In the genomic region with DNA sequence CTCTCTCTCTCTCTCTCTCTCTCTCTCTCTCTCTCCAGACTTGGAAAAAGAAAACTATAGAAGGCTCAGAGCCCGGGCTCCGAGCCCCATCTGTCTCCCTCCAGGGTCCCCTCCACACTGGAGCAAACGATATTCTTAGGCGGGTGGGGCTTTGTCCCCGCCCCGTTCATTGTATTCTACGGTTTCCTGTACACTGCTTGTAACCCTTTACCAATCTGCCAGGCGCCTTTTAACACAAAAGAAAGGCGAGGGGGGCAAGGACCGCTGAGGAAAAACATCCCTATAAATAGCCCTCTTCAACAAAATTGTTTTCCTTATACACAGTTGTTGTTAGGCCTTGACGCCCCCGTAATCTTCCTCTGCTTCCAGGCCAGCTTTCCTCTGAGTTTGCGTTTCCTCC, we compare ENCODE assay signal across 13 mouse cellular contexts. TPM values are rescaled to one million over a fixed set of nuclear protein-coding genes. Genes with fewer than 3 reads are reported as not detected.
DNase-seq lines count a peak whose midpoint lies in the region; ATAC-seq and TF ChIP-seq lines count a peak whose summit lies in the region.
"Had no signal": no experiment of that assay in that cellular context is flagged by ENCODE, and none has a peak within 500 bp of the region (broad histone marks: within the 10 kb centered on the region; RNA-seq: fewer than 3 reads in every experiment).

No protein-coding gene starts in this region.

- no peak for TF ChIP-seq CTCF in heart, adult 2 months (IDR thresholded peaks at IDR 0.05)

- no peaks in the 10 kb centered on the region for H3K27me3 ChIP-seq in hindbrain, embryonic 12.5 days
- H3K27me3 ChIP-seq in hindbrain, embryonic 13.5 days: no peaks in the 10 kb centered on the region
- no peaks in the 10 kb centered on the region for H3K27me3 ChIP-seq in heart, adult 2 months (ENCODE audit: control insufficient read depth, insufficient read depth, low read length)
- no peaks in the 10 kb centered on the region for H3K27me3 ChIP-seq in lung, embryonic 15.5 days
- H3K27me3 ChIP-seq: hindbrain, embryonic 15.5 days; limb, embryonic 12.5 days had no signal

- TF ChIP-seq POLR2A in heart, adult 2 months (IDR thresholded peaks at IDR 0.05; ENCODE audit: insufficient read depth, low read depth, low read length): peak; percentile 82

- peak; percentile 64 to 71 for DNase-seq in heart, adult 2 months
- peak; percentile 34 for DNase-seq in kidney, adult 18-20 months
- no peak for DNase-seq in cerebellum, postnatal 25 days
- no peak for DNase-seq in left cerebral cortex, postnatal 14 days (ENCODE audit: low spot score in 2 of 2)
- no peak for DNase-seq in spleen, adult 18-20 months
- DNase-seq: thymus, postnatal 36 days had no signal

- no peak for ATAC-seq in hindbrain, embryonic 12.5 days (ENCODE audit: low FRiP score)
- no peak for ATAC-seq in hindbrain, embryonic 13.5 days (ENCODE audit: low FRiP score)
- ATAC-seq in lung, embryonic 15.5 days (ENCODE audit: borderline replicate concordance, extremely low read depth, low FRiP score, low TSS enrichment): no peak

- H3K27ac ChIP-seq in hindbrain, embryonic 12.5 days: 0 out of 2 replicates have a peak overlapping the region, but pooled peaks have one; percentile 12
- no peak overlapping the region for H3K27ac ChIP-seq in hindbrain, embryonic 13.5 days
- peak overlapping the region; percentile 92 for H3K27ac ChIP-seq in heart, adult 2 months
- peak overlapping the region; percentile 25; the same call in 1 of the 2 replicates for H3K27ac ChIP-seq in lung, embryonic 15.5 days

- intact Hi-C loops in heart, adult 2 months (cut with DNase I): loop anchor here (10.0 kb wide), 1 partner anchor 190 kb away; no protein-coding TSS in a partner anchor
- intact Hi-C loops in left cerebral cortex, postnatal 14 days (cut with DNase I): loop anchor here (10.0 kb wide), 1 partner anchor 90 kb away; no protein-coding TSS in a partner anchor

- no peak overlapping the region for H3K9ac ChIP-seq in hindbrain, embryonic 12.5 days
- no peak overlapping the region for H3K9ac ChIP-seq in hindbrain, embryonic 13.5 days
- peak overlapping the region; percentile 45; the same call in 1 of the 2 replicates for H3K9ac ChIP-seq in heart, adult 2 months (ENCODE audit: low read depth, low read length)
- no peak overlapping the region for H3K9ac ChIP-seq in lung, embryonic 15.5 days
- H3K9ac ChIP-seq: hindbrain, embryonic 15.5 days; limb, embryonic 12.5 days had no signal

- 0 out of 2 replicates have a peak, but pooled peaks cover 5% of the 10 kb centered on the region for H3K4me1 ChIP-seq in hindbrain, embryonic 12.5 days
- no peaks in the 10 kb centered on the region for H3K4me1 ChIP-seq in hindbrain, embryonic 13.5 days (replicated peaks)
- peaks cover 4% of the 10 kb centered on the region for H3K4me1 ChIP-seq in heart, adult 2 months (ENCODE audit: control insufficient read depth, insufficient read depth, low read length)
- H3K4me1 ChIP-seq in lung, embryonic 15.5 days: peaks cover 5% of the 10 kb centered on the region; the same call in 1 of the 2 replicates
- H3K4me1 ChIP-seq: hindbrain, embryonic 15.5 days had no signal

- no peak overlapping the region for H3K4me3 ChIP-seq in hindbrain, embryonic 12.5 days
- no peak overlapping the region for H3K4me3 ChIP-seq in hindbrain, embryonic 13.5 days
- peak overlapping the region; percentile 51; the same call in 1 of the 2 replicates for H3K4me3 ChIP-seq in heart, adult 2 months
- no peak overlapping the region for H3K4me3 ChIP-seq in lung, embryonic 15.5 days
- H3K4me3 ChIP-seq: erythroblast, embryonic 14.5 days; hindbrain, embryonic 15.5 days; limb, embryonic 12.5 days; megakaryocyte, embryonic 14.5 days had no signal

- no peaks in the 10 kb centered on the region for H3K36me3 ChIP-seq in hindbrain, embryonic 12.5 days
- no peaks in the 10 kb centered on the region for H3K36me3 ChIP-seq in hindbrain, embryonic 13.5 days
- H3K36me3 ChIP-seq in heart, adult 2 months (ENCODE audit: control insufficient read depth, insufficient read depth, low read length): no peaks in the 10 kb centered on the region
- no peaks in the 10 kb centered on the region for H3K36me3 ChIP-seq in lung, embryonic 15.5 days
- H3K36me3 ChIP-seq: hindbrain, embryonic 15.5 days; limb, embryonic 12.5 days had no signal

- H3K9me3 ChIP-seq in hindbrain, embryonic 12.5 days (replicated peaks): no peaks in the 10 kb centered on the region
- no peaks in the 10 kb centered on the region for H3K9me3 ChIP-seq in hindbrain, embryonic 13.5 days
- H3K9me3 ChIP-seq in lung, embryonic 15.5 days: no peaks in the 10 kb centered on the region
- H3K9me3 ChIP-seq: hindbrain, embryonic 15.5 days; limb, embryonic 12.5 days; megakaryocyte, embryonic 14.5 days had no signal

- no peak overlapping the region for H3K4me2 ChIP-seq in hindbrain, embryonic 12.5 days (replicated peaks)
- H3K4me2 ChIP-seq in hindbrain, embryonic 13.5 days: no peak overlapping the region
- no peak overlapping the region for H3K4me2 ChIP-seq in lung, embryonic 15.5 days
- H3K4me2 ChIP-seq: hindbrain, embryonic 15.5 days; limb, embryonic 12.5 days had no signal

- WGBS in hindbrain, embryonic 12.5 days: 70% methylated on average over 13 of the region's 13 CpGs
- WGBS in hindbrain, embryonic 13.5 days: 57% methylated on average over 13 of the region's 13 CpGs
- 37% methylated on average over 13 of the region's 13 CpGs for WGBS in heart, adult 2 months
- 63% methylated on average over 13 of the region's 13 CpGs for WGBS in lung, embryonic 15.5 days

- TF ChIP-seq EP300 in heart, adult 2 months (IDR thresholded peaks at IDR 0.05; ENCODE audit: insufficient read depth, low read depth, low read length): peak; percentile 53; the same call in 1 of the 2 replicates

- no peaks in the 10 kb centered on the region for H3K79me2 ChIP-seq in heart, adult 2 months (replicated peaks; ENCODE audit: control insufficient read depth, insufficient read depth, low read length)

RNA-seq across cellular contexts. Expression of a gene that starts 11.9 kb away (rescaled TPM):
- polyA plus RNA-seq in hindbrain, embryonic 12.5 days (2016; fragmentation: Nextera tagmentation; extraction: Ambion mirVana): 13.9 and 15.4 TPM in 2 replicates
- polyA plus RNA-seq in hindbrain, embryonic 13.5 days (2015; fragmentation: Nextera tagmentation; extraction: Ambion mirVana): 5.2 and 6.6 TPM in 2 replicates
- 10 to 100 TPM; 38.2 to 41.2 TPM for total RNA-seq in heart, adult 2 months (2021)
- 14.1 and 20.1 TPM in 2 replicates for polyA plus RNA-seq in heart, adult 2 months (2012; rRNA removed)
- polyA plus RNA-seq in lung, embryonic 15.5 days (2015; fragmentation: Nextera tagmentation; extraction: Ambion mirVana): 16.7 and 19.9 TPM in 2 replicates
- total RNA-seq in left cerebral cortex, postnatal 14 days (2021): 10 to 100 TPM; 19.9 to 20.6 TPM

RNA-seq across cellular contexts. Expression of a gene that starts 17.1 kb away (rescaled TPM):
- 29.9 and 33.4 TPM in 2 replicates for polyA plus RNA-seq in hindbrain, embryonic 12.5 days (2016; fragmentation: Nextera tagmentation; extraction: Ambion mirVana)
- polyA plus RNA-seq in hindbrain, embryonic 13.5 days (2015; fragmentation: Nextera tagmentation; extraction: Ambion mirVana): 29.1 and 30.0 TPM in 2 replicates
- total RNA-seq in heart, adult 2 months (2021): 10 to 100 TPM in 1 of 2 experiments, 1 to 10 TPM in 1; 8.1 to 13.2 TPM
- 6.4 and 9.6 TPM in 2 replicates for polyA plus RNA-seq in heart, adult 2 months (2012; rRNA removed)
- 37.4 TPM in 2 replicates for polyA plus RNA-seq in lung, embryonic 15.5 days (2015; fragmentation: Nextera tagmentation; extraction: Ambion mirVana)
- total RNA-seq in left cerebral cortex, postnatal 14 days (2021): 10 to 100 TPM; 20.6 to 23.5 TPM
- polyA plus RNA-seq: erythroblast, embryonic 14.5 days had no signal

Comparison
In these comparisons a context has a peak if more than half of its experiments do, and no peak if none do; other contexts are left out.
1. DNase-seq: peak in heart, adult 2 months (2 of 2) and kidney, adult 18-20 months (single experiment); none in cerebellum, postnatal 25 days (0 of 2), left cerebral cortex, postnatal 14 days (0 of 2) and spleen, adult 18-20 months (0 of 2).